In genomic region chr14:33820541-33821260, GRCm38 (mm10) we compare ENCODE assay signal across 20 mouse cellular contexts.
DNase-seq lines count a peak whose midpoint lies in the region; ATAC-seq lines count a peak whose summit lies in the region.
"Had no signal": no experiment of that assay in that cellular context is flagged by ENCODE, and none has a peak within 500 bp of the region (broad histone marks: within the 10 kb centered on the region; RNA-seq: fewer than 3 reads in every experiment).

No protein-coding gene starts in this region.

- no peak for ATAC-seq in embryonic facial prominence, embryonic 13.5 days (ENCODE audit: insufficient number of reproducible peaks, insufficient read depth, low FRiP score, low TSS enrichment, low read depth)
- no peak for ATAC-seq in midbrain, embryonic 16.5 days
- ATAC-seq: forebrain, embryonic 13.5 days; hindbrain, postnatal 0 days; liver, postnatal 0 days had no signal

- WGBS in embryonic facial prominence, embryonic 13.5 days, result 86% methylated on average over 14 of the region's 14 CpGs
- WGBS in embryonic facial prominence, embryonic 10.5 days, result 90% methylated on average over 14 of the region's 14 CpGs
- 92% methylated on average over 14 of the region's 14 CpGs for WGBS in midbrain, embryonic 16.5 days

- peaks cover 20% of the 10 kb centered on the region; the same call in 1 of the 2 replicates for H3K4me1 ChIP-seq in embryonic facial prominence, embryonic 13.5 days
- peaks cover 24% of the 10 kb centered on the region for H3K4me1 ChIP-seq in embryonic facial prominence, embryonic 10.5 days
- peaks cover 11% of the 10 kb centered on the region for H3K4me1 ChIP-seq in midbrain, embryonic 16.5 days (ENCODE audit: control insufficient read depth, insufficient read depth, low read length)

- no peaks in the 10 kb centered on the region for H3K9me3 ChIP-seq in embryonic facial prominence, embryonic 13.5 days
- no peaks in the 10 kb centered on the region for H3K9me3 ChIP-seq in embryonic facial prominence, embryonic 10.5 days
- H3K9me3 ChIP-seq in midbrain, embryonic 16.5 days (replicated peaks; ENCODE audit: control insufficient read depth, low read length, poor library complexity, severe bottlenecking), result no peaks in the 10 kb centered on the region
- H3K9me3 ChIP-seq: forebrain, embryonic 13.5 days; hindbrain, embryonic 10.5 days; neural tube, embryonic 12.5 days had no signal

- H3K27ac ChIP-seq in embryonic facial prominence, embryonic 13.5 days, result peak overlapping the region; percentile 29; the same call in 1 of the 2 replicates
- no peak overlapping the region for H3K27ac ChIP-seq in embryonic facial prominence, embryonic 10.5 days (replicated peaks)
- H3K27ac ChIP-seq in midbrain, embryonic 16.5 days (ENCODE audit: low read length), result no peak overlapping the region
- H3K27ac ChIP-seq: forebrain, embryonic 13.5 days; heart, adult 2 months; hindbrain, embryonic 10.5 days; hindbrain, postnatal 0 days; neural tube, embryonic 12.5 days had no signal

- H3K9ac ChIP-seq in embryonic facial prominence, embryonic 13.5 days, result no peak overlapping the region
- H3K9ac ChIP-seq in midbrain, embryonic 16.5 days (ENCODE audit: low read depth, low read length), result no peak overlapping the region
- H3K9ac ChIP-seq: forebrain, embryonic 13.5 days; liver, postnatal 0 days; neural tube, embryonic 12.5 days had no signal

- no peak overlapping the region for H3K4me3 ChIP-seq in embryonic facial prominence, embryonic 13.5 days
- H3K4me3 ChIP-seq in embryonic facial prominence, embryonic 10.5 days, result no peak overlapping the region
- H3K4me3 ChIP-seq in midbrain, embryonic 16.5 days (ENCODE audit: low read depth, low read length), result no peak overlapping the region
- H3K4me3 ChIP-seq: erythroblast, embryonic 14.5 days; forebrain, embryonic 13.5 days; heart, adult 2 months; hindbrain, embryonic 10.5 days; neural tube, embryonic 12.5 days had no signal

- H3K4me2 ChIP-seq in embryonic facial prominence, embryonic 13.5 days, result no peak overlapping the region
- H3K4me2 ChIP-seq in midbrain, embryonic 16.5 days (ENCODE audit: low read length), result no peak overlapping the region
- H3K4me2 ChIP-seq: forebrain, embryonic 13.5 days; neural tube, embryonic 12.5 days had no signal

- no peaks in the 10 kb centered on the region for H3K36me3 ChIP-seq in embryonic facial prominence, embryonic 13.5 days
- no peaks in the 10 kb centered on the region for H3K36me3 ChIP-seq in embryonic facial prominence, embryonic 10.5 days (replicated peaks)
- H3K36me3 ChIP-seq in midbrain, embryonic 16.5 days (ENCODE audit: control insufficient read depth, insufficient read depth, low read length), result no peaks in the 10 kb centered on the region
- H3K36me3 ChIP-seq: hindbrain, embryonic 10.5 days; neural tube, embryonic 12.5 days had no signal

- H3K27me3 ChIP-seq in embryonic facial prominence, embryonic 13.5 days, result no peaks in the 10 kb centered on the region
- no peaks in the 10 kb centered on the region for H3K27me3 ChIP-seq in embryonic facial prominence, embryonic 10.5 days (replicated peaks; ENCODE audit: low read depth, poor library complexity, severe bottlenecking)
- H3K27me3 ChIP-seq in midbrain, embryonic 16.5 days (ENCODE audit: control insufficient read depth, insufficient read depth, low read depth, low read length), result no peaks in the 10 kb centered on the region
- H3K27me3 ChIP-seq: CH12.LX; forebrain, embryonic 13.5 days; neural tube, embryonic 12.5 days had no signal

- DNase-seq in embryonic facial prominence, embryonic 10.5 days (ENCODE audit: low spot score), result no peak
- peak; percentile 39 for DNase-seq in urinary bladder, postnatal 14 days (ENCODE audit: low spot score)
- DNase-seq in urinary bladder, postnatal 25 days (ENCODE audit: low spot score), result no peak
- peak; percentile 19 to 43 for DNase-seq in cerebellum, postnatal 25 days
- no peak for DNase-seq in retina, postnatal 1 day
- DNase-seq in thymus, postnatal 4 days, result no peak
- DNase-seq: gastrocnemius, postnatal 10 days; heart, adult 2 months; kidney, adult 11 months; kidney, postnatal 10 days; liver, postnatal 0 days; right cerebral cortex, adult 18-20 months had no signal

Comparison
In these comparisons a context has a peak if more than half of its experiments do, and no peak if none do; other contexts are left out.
1. DNase-seq: peak in urinary bladder, postnatal 14 days (single experiment) and cerebellum, postnatal 25 days (2 of 2); none in embryonic facial prominence, embryonic 10.5 days (single experiment), urinary bladder, postnatal 25 days (single experiment), retina, postnatal 1 day (single experiment) and thymus, postnatal 4 days (single experiment).